Mouse (Mus musculus) cerebellum, adult 2 months (tissue): ENCODE measurements around the gene Lrig1.

Experiments used
- CTCF ChIP-seq: fragments of 200-500 bp; IDR thresholded peaks from 2 replicates; pipeline ENCODE4 v1.5.1; 2011; ENCODE audit warnings: low read depth, mild to moderate bottlenecking, control low read depth, low read length, moderate library complexity, borderline replicate concordance; ENCODE audit not compliant: insufficient read depth
- POLR2A ChIP-seq: fragments of 200-500 bp; IDR thresholded peaks from 2 replicates; pipeline ENCODE4 v1.6.1; 2011; ENCODE audit warnings: low read length, control low read depth, borderline replicate concordance; ENCODE audit not compliant: insufficient read depth

GRCm38 (mm10) chr6:94681446-94682269 lies 18.3 kb downstream of the Lrig1 start:
- TF ChIP-seq POLR2A = no peak
- TF ChIP-seq CTCF = no peak
